Mouse (Mus musculus) liver, embryonic 13.5 days (tissue): ENCODE data around the gene Nrk. TPM values are rescaled to one million over a fixed set of nuclear protein-coding genes. Genes with fewer than 3 reads are reported as not detected.

Experiments used
- ATAC-seq: fragments of 200-750 bp; cut with Nextera tagmentation; 2 replicates; pipeline ENCODE4 v1.8.0; 2017; ENCODE audit warnings: low read depth, mild to moderate bottlenecking, moderate number of reproducible peaks, moderate library complexity
- DNase-seq: peaks from one replicate; pipeline ENCODE4 v3.0.0; 2022
- H3K27ac ChIP-seq: fragments of 300-500 bp; sonication (generic); 2 replicates; pipeline ENCODE4 v1.5.1; 2015; ENCODE audit warnings: moderate library complexity, mild to moderate bottlenecking, inconsistent platforms
- H3K27me3 ChIP-seq: fragments of 300-500 bp; sonication (generic); 2 replicates; pipeline ENCODE4 v1.6.1; 2015; ENCODE audit warnings: mild to moderate bottlenecking, inconsistent platforms
- H3K36me3 ChIP-seq: fragments of 300-500 bp; sonication (generic); 2 replicates; pipeline ENCODE4 v1.6.1; 2015; ENCODE audit warnings: mild to moderate bottlenecking, inconsistent platforms
- H3K4me1 ChIP-seq: fragments of 300-500 bp; sonication (generic); replicated peaks from 2 replicates; pipeline ENCODE4 v1.6.1; 2015; ENCODE audit warnings: inconsistent platforms
- H3K4me2 ChIP-seq: fragments of 300-500 bp; sonication (generic); 2 replicates; pipeline ENCODE4 v1.6.1; 2015; ENCODE audit warnings: inconsistent platforms, mild to moderate bottlenecking, moderate library complexity
- H3K4me3 ChIP-seq: fragments of 300-500 bp; sonication (generic); replicated peaks from 2 replicates; pipeline ENCODE4 v1.5.1; 2015; ENCODE audit warnings: mild to moderate bottlenecking, inconsistent platforms
- H3K9ac ChIP-seq: fragments of 300-500 bp; sonication (generic); 2 replicates; pipeline ENCODE4 v1.6.1; 2015; ENCODE audit warnings: mild to moderate bottlenecking, inconsistent platforms
- H3K9me3 ChIP-seq: fragments of 300-500 bp; sonication (generic); replicated peaks from 2 replicates; pipeline ENCODE4 v1.6.1; 2016; ENCODE audit warnings: inconsistent platforms
- WGBS: fragments of 180-500 bp; shearing (Covaris S2); methylation state at CpG from one replicate; pipeline ENCODE4 v1.1.7; 2015; ENCODE audit not compliant: insufficient replicate concordance; 5-methylcytosine and 5-hydroxymethylcytosine counted together
- polyA plus RNA-seq: library from polyadenylated mRNA; unstranded; fragments of >200 nt; fragmentation: Nextera tagmentation; extraction: Ambion mirVana; gene quantifications from 2 replicates; pipeline ENCODE4 v1.2.1, GENCODE M21; 2015

Nrk gene
- 5.4 and 5.5 TPM in 2 replicates for polyA plus RNA-seq

DNA sequence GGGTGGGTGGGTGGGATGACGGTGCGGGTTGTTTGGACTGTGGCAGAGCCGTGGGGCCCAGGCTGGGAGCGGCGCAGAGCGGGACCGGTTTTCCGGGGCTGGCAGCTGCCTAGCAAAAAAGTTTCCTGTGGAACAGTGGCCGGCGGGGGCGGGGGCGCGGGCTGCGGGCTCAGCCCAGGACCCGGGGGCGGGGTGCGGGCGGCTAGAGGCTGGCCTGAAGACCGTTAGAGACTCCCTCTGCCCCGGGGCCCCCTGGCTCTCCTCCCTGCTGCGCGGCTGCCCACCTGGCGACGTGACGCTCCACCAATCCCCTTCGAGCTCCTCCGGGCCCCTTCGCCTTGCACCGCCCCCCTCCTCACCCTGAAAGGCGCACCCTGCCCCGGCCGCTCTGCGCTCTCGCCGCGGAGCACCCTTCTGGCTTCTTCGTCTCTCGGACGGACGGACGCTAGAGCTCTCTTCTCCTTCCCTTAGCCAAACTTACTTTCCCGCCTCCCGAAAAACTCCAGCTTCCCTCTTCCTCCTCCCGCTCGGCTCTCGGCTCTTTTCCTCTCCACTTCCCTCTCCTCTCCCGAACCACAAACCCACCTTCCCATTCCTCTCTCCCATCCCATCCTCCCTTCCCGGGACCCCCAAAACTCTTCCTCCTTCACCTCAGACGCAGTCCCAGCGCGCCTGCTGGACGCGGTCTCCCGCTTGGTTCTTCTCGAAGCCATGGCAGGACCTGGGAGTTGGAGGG lies at the start of gene Nrk:
TSS of gene Nrk (plus strand) at position 390 of the 736 bp plus-strand sequence.
- no peak for DNase-seq
- WGBS, result 15% methylated on average over 34 of the region's 55 CpGs
- H3K27ac ChIP-seq, result no peak within 1 kb of the TSS
- peak within 1 kb of the TSS; percentile 28 for H3K4me3 ChIP-seq
- no peaks in the 10 kb centered on the region for H3K9me3 ChIP-seq
- H3K4me1 ChIP-seq, result no peaks in the 10 kb centered on the region
- ATAC-seq, result peak; percentile 39; the same call in 1 of the 2 replicates
- no peak within 1 kb of the TSS for H3K9ac ChIP-seq
- no peaks in the 10 kb centered on the region for H3K36me3 ChIP-seq
- H3K27me3 ChIP-seq, result peaks cover 18% of the 10 kb centered on the region
- H3K4me2 ChIP-seq, result peak within 1 kb of the TSS; percentile 51

DNA sequence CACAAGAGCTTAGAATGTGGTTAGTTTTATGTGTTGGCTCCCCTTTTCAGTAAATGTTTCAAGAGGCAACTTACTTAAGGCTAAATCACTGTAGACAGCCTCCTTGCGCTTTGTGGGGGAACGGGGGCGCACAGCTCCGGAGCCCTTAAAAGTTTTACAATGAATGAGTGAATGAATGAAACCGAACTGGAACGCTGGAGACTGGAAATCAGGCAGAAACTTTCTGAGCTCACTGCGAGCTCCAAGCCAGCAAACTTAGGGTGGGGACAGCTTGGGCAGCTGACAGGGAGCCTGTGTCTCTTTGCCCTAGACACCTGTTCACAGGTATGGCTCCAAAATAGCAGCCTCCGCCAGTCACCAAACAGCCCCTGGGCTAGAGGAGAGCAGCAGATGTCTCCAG lies 864 bp upstream of the Nrk start:
- H3K9me3 ChIP-seq, result no peaks in the 10 kb centered on the region
- no peak overlapping the region for H3K9ac ChIP-seq
- 0 out of 2 replicates have a peak overlapping the region, but pooled peaks have one; percentile 10 for H3K4me3 ChIP-seq
- whole genome bisulfite sequencing, result 16% methylated on average over 8 of the region's 8 CpGs
- H3K4me2 ChIP-seq, result peak overlapping the region; percentile 51
- ATAC-seq, result no peak
- H3K36me3 ChIP-seq, result no peaks in the 10 kb centered on the region
- H3K27ac ChIP-seq, result no peak overlapping the region
- no peak for DNase-seq
- peaks cover 18% of the 10 kb centered on the region for H3K27me3 ChIP-seq
- H3K4me1 ChIP-seq, result no peaks in the 10 kb centered on the region

DNA sequence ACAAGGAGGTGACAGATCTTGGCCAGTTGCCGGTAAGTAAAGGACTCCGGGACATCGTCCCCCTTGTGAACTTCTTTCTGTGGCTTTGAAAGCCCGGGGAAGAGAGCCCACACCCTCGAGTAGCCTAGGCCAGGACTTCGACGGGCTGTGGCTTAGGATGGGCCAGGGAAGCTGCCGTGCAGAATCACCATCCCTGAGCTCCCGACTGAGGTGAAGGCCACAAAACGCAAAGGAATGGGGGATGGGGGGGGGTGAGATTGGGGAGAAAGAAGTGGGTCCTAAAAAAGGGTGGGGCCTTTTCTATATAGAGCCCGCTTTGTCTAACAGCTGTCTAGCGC lies 516 bp downstream of the Nrk start:
- Histone ChIP-seq H3K9me3 (no peaks in the 10 kb centered on the region), H3K9ac (no peak overlapping the region), H3K36me3 (no peaks in the 10 kb centered on the region), H3K4me2 (peak overlapping the region; percentile 51), H3K27ac (no peak overlapping the region), H3K27me3 (peaks cover 18% of the 10 kb centered on the region), H3K4me3 (peak overlapping the region; percentile 28), H3K4me1 (no peaks in the 10 kb centered on the region)
- DNase-seq (no peak), ATAC-seq (no peak)
- WGBS, result 32% methylated on average over 12 of the region's 12 CpGs

DNA sequence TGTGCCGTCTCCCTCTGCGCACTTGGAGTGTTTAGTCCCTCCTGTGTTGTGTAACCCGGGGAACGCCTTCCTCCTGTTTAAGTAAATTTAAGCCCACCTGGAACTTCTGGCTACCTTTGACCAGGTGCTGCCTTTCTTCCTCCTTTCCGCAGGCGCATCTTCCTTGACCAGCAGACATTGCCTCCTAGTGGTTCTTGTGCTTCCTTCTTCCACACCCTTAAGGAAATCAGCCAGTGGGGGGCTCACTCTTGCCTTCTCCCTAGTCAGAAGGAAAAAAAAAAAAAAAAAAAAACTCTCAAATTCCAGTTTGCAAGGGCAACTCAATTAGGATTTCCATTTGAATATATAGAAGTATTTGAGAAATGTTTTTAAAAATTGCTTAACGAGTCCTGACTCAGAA lies 4.8 kb downstream of the Nrk start:
- 42% methylated on average over 7 of the region's 7 CpGs for WGBS
- H3K4me1 ChIP-seq, result no peaks in the 10 kb centered on the region

DNA sequence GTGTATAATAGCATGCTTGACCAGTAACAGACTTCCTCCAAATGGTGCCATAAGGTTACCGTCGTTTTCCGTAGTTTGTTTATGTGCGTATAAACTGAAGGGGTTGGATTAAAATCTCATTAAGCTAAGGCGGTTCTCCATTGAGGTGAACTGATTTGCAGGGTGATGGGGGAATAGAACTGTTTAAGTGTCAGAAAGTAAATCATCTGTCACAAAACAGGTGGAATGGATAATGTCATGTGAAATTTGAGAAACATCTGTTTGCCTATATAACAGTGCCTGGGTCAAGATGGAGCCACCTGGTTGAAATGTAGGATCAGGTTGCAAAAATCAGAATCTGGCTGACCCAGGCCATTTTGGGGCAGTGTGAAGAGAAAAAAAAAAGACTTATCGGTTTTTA lies 29.7 kb downstream of the Nrk start:
- Histone ChIP-seq H3K4me2 (no peak overlapping the region), H3K27ac (no peak overlapping the region), H3K9ac (no peak overlapping the region), H3K9me3 (no peaks in the 10 kb centered on the region), H3K4me3 (no peak overlapping the region), H3K4me1 (no peaks in the 10 kb centered on the region), H3K36me3 (no peaks in the 10 kb centered on the region), H3K27me3 (no peaks in the 10 kb centered on the region)
- 77% methylated on average over 6 of the region's 6 CpGs for WGBS
- ATAC-seq, result no peak
- no peak for DNase-seq

More for the DNA sequence above, 4.8 kb downstream of the Nrk start:
- Histone ChIP-seq H3K27me3 (peaks cover 9% of the 10 kb centered on the region), H3K9ac (no peak overlapping the region), H3K9me3 (no peaks in the 10 kb centered on the region), H3K4me2 (no peak overlapping the region), H3K4me3 (no peak overlapping the region), H3K27ac (no peak overlapping the region), H3K36me3 (no peaks in the 10 kb centered on the region)
- ATAC-seq (no peak), DNase-seq (no peak)

DNA sequence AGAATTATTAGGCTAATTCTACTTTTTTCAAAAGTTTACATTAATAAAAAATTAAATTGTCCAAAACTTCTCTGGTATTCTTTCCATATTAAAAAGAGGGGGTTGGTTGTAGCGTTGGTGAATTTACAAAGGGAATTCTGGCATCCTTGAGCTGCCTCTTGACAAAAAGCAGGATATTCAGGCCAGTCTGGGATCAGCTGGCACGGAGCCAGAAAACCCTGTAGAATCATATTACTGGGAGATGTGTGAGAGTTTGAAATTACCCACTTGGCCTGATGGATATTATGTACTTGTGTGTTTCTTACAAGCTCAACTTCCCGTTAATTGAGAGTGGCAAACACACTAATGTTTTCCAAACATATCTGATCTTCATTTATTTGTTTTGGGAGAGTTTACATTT lies 46.5 kb downstream of the Nrk start:
- Histone ChIP-seq H3K9ac (no peak overlapping the region), H3K4me2 (no peak overlapping the region), H3K4me1 (no peaks in the 10 kb centered on the region), H3K27ac (no peak overlapping the region), H3K36me3 (no peaks in the 10 kb centered on the region), H3K27me3 (no peaks in the 10 kb centered on the region), H3K9me3 (no peaks in the 10 kb centered on the region), H3K4me3 (no peak overlapping the region)
- 56% methylated on average over 3 of the region's 3 CpGs for WGBS
- DNase-seq (no peak), ATAC-seq (no peak)

DNA sequence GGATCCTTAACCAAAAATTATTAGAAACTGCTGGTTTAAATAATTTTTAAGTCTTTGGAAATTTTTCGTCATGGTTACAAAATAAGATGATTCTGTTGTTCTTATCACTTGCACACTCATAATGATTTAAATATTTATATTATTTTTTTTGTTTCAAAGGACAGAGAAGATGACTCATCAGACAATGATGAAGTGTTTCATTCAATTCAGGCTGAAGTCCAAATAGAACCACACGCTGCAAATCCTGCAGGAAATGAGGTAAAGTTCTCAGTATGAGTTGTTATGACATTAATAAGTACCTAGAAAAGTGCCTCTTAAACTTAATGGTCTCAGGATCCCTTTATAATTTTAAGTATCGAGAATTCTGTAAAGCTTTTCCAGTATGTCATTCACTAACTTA lies 64.3 kb downstream of the Nrk start:
- no peaks in the 10 kb centered on the region for H3K27me3 ChIP-seq

DNA sequence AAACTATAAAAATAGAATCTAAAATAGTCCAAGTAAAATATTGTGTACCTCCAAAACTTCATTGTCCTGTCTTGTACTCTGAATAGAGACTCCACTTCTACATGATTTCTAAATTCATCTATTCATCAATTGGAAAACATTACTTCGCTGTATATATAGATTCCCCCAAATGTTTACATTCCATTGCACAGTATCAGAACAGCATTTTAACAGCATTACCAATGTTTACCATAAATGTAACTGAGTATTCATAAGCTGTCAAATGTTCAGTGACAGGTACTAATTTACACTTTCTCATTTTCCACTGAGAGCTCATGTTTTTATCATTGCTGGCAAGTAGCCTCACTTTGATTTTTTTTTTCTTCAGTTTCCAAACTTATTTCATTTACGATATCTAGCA lies 65.0 kb downstream of the Nrk start:
- Histone ChIP-seq H3K27ac (no peak overlapping the region), H3K27me3 (no peaks in the 10 kb centered on the region), H3K9ac (no peak overlapping the region), H3K9me3 (no peaks in the 10 kb centered on the region), H3K36me3 (no peaks in the 10 kb centered on the region), H3K4me2 (no peak overlapping the region), H3K4me3 (no peak overlapping the region), H3K4me1 (no peaks in the 10 kb centered on the region)
- 58% methylated on average over 2 of the region's 2 CpGs for WGBS
- DNase-seq (no peak), ATAC-seq (no peak)

More for the DNA sequence above, 64.3 kb downstream of the Nrk start:
- H3K27ac ChIP-seq, result no peak overlapping the region
- H3K9me3 ChIP-seq, result no peaks in the 10 kb centered on the region
- ATAC-seq (no peak), DNase-seq (no peak)
- no peaks in the 10 kb centered on the region for H3K36me3 ChIP-seq
- no peak overlapping the region for H3K4me3 ChIP-seq
- H3K4me1 ChIP-seq, result no peaks in the 10 kb centered on the region
- no peak overlapping the region for H3K4me2 ChIP-seq
- H3K9ac ChIP-seq, result no peak overlapping the region
- WGBS, result 49% methylated on average over 3 of the region's 3 CpGs

DNA sequence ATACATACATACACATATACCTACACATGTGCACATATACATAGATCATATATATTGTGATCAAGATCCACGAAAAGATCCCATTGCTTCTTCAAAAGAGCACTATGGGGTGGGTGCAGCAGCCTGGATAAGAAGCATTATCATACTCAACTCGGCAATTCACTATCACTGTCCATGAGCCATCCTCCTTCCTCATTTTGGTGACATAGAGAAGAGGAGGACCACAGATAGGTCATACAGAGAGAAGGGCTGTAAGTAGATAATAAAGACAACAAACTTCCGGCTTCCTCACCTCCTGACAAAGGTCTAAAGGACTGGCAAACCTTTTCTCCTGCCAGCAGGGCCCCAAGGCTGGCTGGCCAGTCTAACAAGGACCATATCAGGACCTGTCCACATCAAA lies 100.3 kb downstream of the Nrk start:
- H3K27ac ChIP-seq, result no peak overlapping the region
- 39% methylated on average over 3 of the region's 3 CpGs for WGBS
- H3K36me3 ChIP-seq, result no peaks in the 10 kb centered on the region
- no peak for DNase-seq
- no peak overlapping the region for H3K4me3 ChIP-seq
- ATAC-seq, result no peak
- no peak overlapping the region for H3K4me2 ChIP-seq
- no peaks in the 10 kb centered on the region for H3K27me3 ChIP-seq
- H3K4me1 ChIP-seq, result no peaks in the 10 kb centered on the region
- H3K9me3 ChIP-seq, result no peaks in the 10 kb centered on the region
- H3K9ac ChIP-seq, result no peak overlapping the region

DNA sequence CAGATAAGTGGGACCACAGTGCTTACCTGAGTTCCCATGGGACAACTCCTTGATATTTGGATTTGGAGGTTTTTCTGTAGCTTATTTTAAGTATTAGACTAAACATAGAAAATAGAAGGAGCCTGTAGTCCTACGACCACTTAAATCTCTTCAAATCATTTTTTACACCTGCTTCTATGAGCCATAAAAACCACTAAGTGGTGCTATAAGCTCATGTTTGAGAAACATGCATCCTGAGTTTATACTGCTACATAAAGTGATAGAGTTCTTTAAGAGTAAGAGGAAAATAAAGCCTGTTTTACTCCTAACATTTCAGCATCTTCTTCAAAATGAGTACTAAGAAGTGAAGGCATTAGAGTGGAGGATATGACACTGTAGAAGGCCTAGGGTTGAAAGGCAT lies 102.3 kb downstream of the Nrk start:
- no peaks in the 10 kb centered on the region for H3K27me3 ChIP-seq
- no peak overlapping the region for H3K27ac ChIP-seq
- no peak overlapping the region for H3K4me2 ChIP-seq
- DNase-seq (no peak), ATAC-seq (no peak)
- no peak overlapping the region for H3K4me3 ChIP-seq
- H3K9me3 ChIP-seq, result no peaks in the 10 kb centered on the region
- H3K9ac ChIP-seq, result no peak overlapping the region
- H3K36me3 ChIP-seq, result no peaks in the 10 kb centered on the region
- 32% methylated on average over 1 of the region's 1 CpGs for WGBS
- no peaks in the 10 kb centered on the region for H3K4me1 ChIP-seq

DNA sequence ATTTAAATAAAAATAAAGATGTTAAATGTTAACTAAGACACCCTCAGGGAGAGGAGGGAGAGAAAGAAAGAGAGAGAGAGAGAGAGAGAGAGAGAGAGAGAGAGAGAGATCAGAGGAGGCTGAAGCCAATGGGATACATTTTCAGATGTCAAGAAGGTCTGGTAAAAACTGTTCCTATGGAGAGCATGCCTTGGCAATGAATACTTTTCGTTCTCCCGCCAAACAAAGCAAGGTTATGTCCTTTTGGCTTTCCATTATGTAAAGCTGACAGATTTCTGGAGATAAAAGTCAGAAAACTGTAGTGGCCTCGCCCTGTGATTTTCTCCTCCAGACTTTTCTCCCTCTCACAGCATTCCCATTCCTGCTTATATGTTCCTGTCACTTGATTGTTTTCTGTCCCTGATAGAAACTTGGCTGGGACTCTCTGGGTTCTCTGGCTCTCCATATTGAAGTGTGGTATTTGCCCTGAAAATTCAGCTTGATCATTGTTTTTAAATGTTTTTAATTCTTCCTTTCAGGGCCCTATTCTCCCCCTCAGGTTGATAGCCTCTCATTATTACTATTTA lies 112.4 kb downstream of the Nrk start:
- DNase-seq, result no peak
- no peaks in the 10 kb centered on the region for H3K36me3 ChIP-seq

DNA sequence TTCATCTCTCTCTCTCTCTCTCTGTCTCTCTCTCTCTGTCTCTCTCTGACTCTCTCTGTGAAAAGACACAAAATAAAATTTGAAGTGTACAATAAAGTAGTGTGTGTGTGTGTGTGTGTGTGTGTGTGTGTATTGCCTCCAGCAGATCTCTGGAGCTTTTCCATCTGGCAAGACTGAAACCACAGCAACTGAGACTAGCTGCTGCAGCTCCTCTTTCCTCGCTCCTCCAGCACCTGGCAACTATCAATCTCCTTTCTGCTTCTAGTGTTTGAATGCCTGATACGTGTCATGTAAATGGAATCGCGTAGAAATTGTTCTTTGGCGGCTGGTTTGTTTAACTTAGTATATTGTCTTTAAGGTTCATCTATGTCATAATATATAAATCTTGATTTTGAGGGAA lies 113.1 kb downstream of the Nrk start:
- H3K9ac ChIP-seq, result no peak overlapping the region
- no peak overlapping the region for H3K27ac ChIP-seq
- DNase-seq, result no peak
- H3K4me2 ChIP-seq, result no peak overlapping the region
- H3K27me3 ChIP-seq, result no peaks in the 10 kb centered on the region
- H3K4me3 ChIP-seq, result no peak overlapping the region
- H3K36me3 ChIP-seq, result no peaks in the 10 kb centered on the region
- no peaks in the 10 kb centered on the region for H3K9me3 ChIP-seq
- no peak for ATAC-seq
- no peaks in the 10 kb centered on the region for H3K4me1 ChIP-seq
- 66% methylated on average over 5 of the region's 5 CpGs for WGBS

More for the DNA sequence above, 112.4 kb downstream of the Nrk start:
- no peak overlapping the region for H3K4me3 ChIP-seq
- no peaks in the 10 kb centered on the region for H3K4me1 ChIP-seq
- H3K27ac ChIP-seq, result no peak overlapping the region
- ATAC-seq, result no peak
- no peaks in the 10 kb centered on the region for H3K9me3 ChIP-seq
- H3K27me3 ChIP-seq, result no peaks in the 10 kb centered on the region
- no peak overlapping the region for H3K9ac ChIP-seq
- H3K4me2 ChIP-seq, result no peak overlapping the region
- 43% methylated on average over 3 of the region's 3 CpGs for WGBS
